Mouse (Mus musculus): ENCODE measurements around the gene Lpin3. TPM values are rescaled to one million over a fixed set of nuclear protein-coding genes. Genes with fewer than 3 reads are reported as not detected.

Lpin3 gene
- polyA plus RNA-seq, 1 experiment from 2014 or later, result 2.8 TPM

- no peaks in the 10 kb centered on the region for H3K27me3 ChIP-seq (ENCODE audit: control insufficient read depth, insufficient read depth, low read length)
- H3K4me2 ChIP-seq (replicated peaks; ENCODE audit: low read depth, low read length), result no peak overlapping the region
- no peak overlapping the region for H3K27ac ChIP-seq (ENCODE audit: low read length)
- no peaks in the 10 kb centered on the region for H3K9me3 ChIP-seq (ENCODE audit: control insufficient read depth, low read depth, low read length)
- H3K9ac ChIP-seq (replicated peaks; ENCODE audit: low read depth, low read length), result no peak overlapping the region
- ATAC-seq (ENCODE audit: insufficient number of reproducible peaks, insufficient read depth, low FRiP score, low read depth), result no peak
- WGBS, result 92% methylated on average over 5 of the region's 5 CpGs
- H3K4me3 ChIP-seq (ENCODE audit: low read depth, low read length), result no peak overlapping the region
- no peaks in the 10 kb centered on the region for H3K36me3 ChIP-seq (ENCODE audit: control insufficient read depth, insufficient read depth, low read length)
- H3K4me1 ChIP-seq (ENCODE audit: control insufficient read depth, insufficient read depth, low read length), result peaks cover 3% of the 10 kb centered on the region; the same call in 1 of the 2 replicates
Observed at GRCm38 (mm10) chr2:160931378-160931777, 50.9 kb downstream of the Lpin3 start.

- peak; percentile 46; the same call in 1 of the 2 replicates for ATAC-seq (ENCODE audit: insufficient number of reproducible peaks, insufficient read depth, low FRiP score, low read depth)
- Histone ChIP-seq H3K4me2 (replicated peaks; ENCODE audit: low read depth, low read length) (no peak overlapping the region), H3K9me3 (ENCODE audit: control insufficient read depth, low read depth, low read length) (no peaks in the 10 kb centered on the region), H3K27me3 (ENCODE audit: control insufficient read depth, insufficient read depth, low read length) (no peaks in the 10 kb centered on the region), H3K36me3 (ENCODE audit: control insufficient read depth, insufficient read depth, low read length) (no peaks in the 10 kb centered on the region), H3K9ac (replicated peaks; ENCODE audit: low read depth, low read length) (no peak overlapping the region), H3K4me3 (ENCODE audit: low read depth, low read length) (no peak overlapping the region), H3K4me1 (ENCODE audit: control insufficient read depth, insufficient read depth, low read length) (peaks cover 3% of the 10 kb centered on the region; the same call in 1 of the 2 replicates), H3K27ac (ENCODE audit: low read length) (no peak overlapping the region)
- WGBS, result 43% methylated on average over 8 of the region's 8 CpGs
Observed at GRCm38 (mm10) chr2:160932325-160932724, 51.9 kb downstream of the Lpin3 start.

GRCm38 (mm10) chr2:160932981-160933380 is 52.5 kb downstream of the Lpin3 start:
- Histone ChIP-seq H3K27ac (ENCODE audit: low read length) (no peak overlapping the region), H3K9ac (replicated peaks; ENCODE audit: low read depth, low read length) (no peak overlapping the region), H3K4me3 (ENCODE audit: low read depth, low read length) (no peak overlapping the region), H3K4me2 (replicated peaks; ENCODE audit: low read depth, low read length) (no peak overlapping the region), H3K9me3 (ENCODE audit: control insufficient read depth, low read depth, low read length) (no peaks in the 10 kb centered on the region), H3K27me3 (ENCODE audit: control insufficient read depth, insufficient read depth, low read length) (no peaks in the 10 kb centered on the region), H3K36me3 (ENCODE audit: control insufficient read depth, insufficient read depth, low read length) (no peaks in the 10 kb centered on the region), H3K4me1 (ENCODE audit: control insufficient read depth, insufficient read depth, low read length) (peaks cover 3% of the 10 kb centered on the region; the same call in 1 of the 2 replicates)
- whole genome bisulfite sequencing, result 59% methylated on average over 3 of the region's 3 CpGs
- ATAC-seq (ENCODE audit: insufficient number of reproducible peaks, insufficient read depth, low FRiP score, low read depth), result no peak

- Histone ChIP-seq H3K4me3 (ENCODE audit: low read depth, low read length) (no peak overlapping the region), H3K36me3 (ENCODE audit: control insufficient read depth, insufficient read depth, low read length) (no peaks in the 10 kb centered on the region), H3K27ac (ENCODE audit: low read length) (no peak overlapping the region), H3K9ac (replicated peaks; ENCODE audit: low read depth, low read length) (no peak overlapping the region), H3K27me3 (ENCODE audit: control insufficient read depth, insufficient read depth, low read length) (no peaks in the 10 kb centered on the region), H3K9me3 (ENCODE audit: control insufficient read depth, low read depth, low read length) (no peaks in the 10 kb centered on the region), H3K4me2 (replicated peaks; ENCODE audit: low read depth, low read length) (no peak overlapping the region), H3K4me1 (ENCODE audit: control insufficient read depth, insufficient read depth, low read length) (peaks cover 3% of the 10 kb centered on the region; the same call in 1 of the 2 replicates)
- 73% methylated on average over 5 of the region's 5 CpGs for WGBS
- no peak for ATAC-seq (ENCODE audit: insufficient number of reproducible peaks, insufficient read depth, low FRiP score, low read depth)
Observed at GRCm38 (mm10) chr2:160933890-160934289, 53.4 kb downstream of the Lpin3 start.

- no peak overlapping the region for H3K4me2 ChIP-seq (replicated peaks; ENCODE audit: low read depth, low read length)
- 79% methylated on average over 4 of the region's 4 CpGs for WGBS
- no peak overlapping the region for H3K4me3 ChIP-seq (ENCODE audit: low read depth, low read length)
- no peaks in the 10 kb centered on the region for H3K36me3 ChIP-seq (ENCODE audit: control insufficient read depth, insufficient read depth, low read length)
- no peak overlapping the region for H3K9ac ChIP-seq (replicated peaks; ENCODE audit: low read depth, low read length)
- H3K9me3 ChIP-seq (ENCODE audit: control insufficient read depth, low read depth, low read length), result no peaks in the 10 kb centered on the region
- H3K27me3 ChIP-seq (ENCODE audit: control insufficient read depth, insufficient read depth, low read length), result no peaks in the 10 kb centered on the region
- H3K4me1 ChIP-seq (ENCODE audit: control insufficient read depth, insufficient read depth, low read length), result peaks cover 3% of the 10 kb centered on the region; the same call in 1 of the 2 replicates
- no peak overlapping the region for H3K27ac ChIP-seq (ENCODE audit: low read length)
- no peak for ATAC-seq (ENCODE audit: insufficient number of reproducible peaks, insufficient read depth, low FRiP score, low read depth)
Observed at GRCm38 (mm10) chr2:160934451-160934850, 54.0 kb downstream of the Lpin3 start.

GRCm38 (mm10) chr2:160940930-160941709 is 60.6 kb downstream of the Lpin3 start:
- no peaks in the 10 kb centered on the region for H3K9me3 ChIP-seq (ENCODE audit: control insufficient read depth, low read depth, low read length)
- no peak for ATAC-seq (ENCODE audit: insufficient number of reproducible peaks, insufficient read depth, low FRiP score, low read depth)
- H3K36me3 ChIP-seq (ENCODE audit: control insufficient read depth, insufficient read depth, low read length), result peaks cover under 1% of the 10 kb centered on the region
- no peak overlapping the region for H3K9ac ChIP-seq (replicated peaks; ENCODE audit: low read depth, low read length)
- no peak overlapping the region for H3K4me3 ChIP-seq (ENCODE audit: low read depth, low read length)
- WGBS, result 63% methylated on average over 17 of the region's 17 CpGs
- no peak overlapping the region for H3K4me2 ChIP-seq (replicated peaks; ENCODE audit: low read depth, low read length)
- no peaks in the 10 kb centered on the region for H3K27me3 ChIP-seq (ENCODE audit: control insufficient read depth, insufficient read depth, low read length)
- no peak overlapping the region for H3K27ac ChIP-seq (ENCODE audit: low read length)
- peaks cover 8% of the 10 kb centered on the region; the same call in 1 of the 2 replicates for H3K4me1 ChIP-seq (ENCODE audit: control insufficient read depth, insufficient read depth, low read length)

- Histone ChIP-seq H3K4me1 (ENCODE audit: control insufficient read depth, insufficient read depth, low read length) (peaks cover 8% of the 10 kb centered on the region; the same call in 1 of the 2 replicates), H3K9ac (replicated peaks; ENCODE audit: low read depth, low read length) (no peak overlapping the region), H3K36me3 (ENCODE audit: control insufficient read depth, insufficient read depth, low read length) (peaks cover 8% of the 10 kb centered on the region), H3K27me3 (ENCODE audit: control insufficient read depth, insufficient read depth, low read length) (no peaks in the 10 kb centered on the region), H3K27ac (ENCODE audit: low read length) (no peak overlapping the region), H3K4me3 (ENCODE audit: low read depth, low read length) (no peak overlapping the region), H3K9me3 (ENCODE audit: control insufficient read depth, low read depth, low read length) (no peaks in the 10 kb centered on the region), H3K4me2 (replicated peaks; ENCODE audit: low read depth, low read length) (no peak overlapping the region)
- ATAC-seq (ENCODE audit: insufficient number of reproducible peaks, insufficient read depth, low FRiP score, low read depth), result no peak
- WGBS, result 69% methylated on average over 3 of the region's 3 CpGs
Observed at GRCm38 (mm10) chr2:160942443-160942842, 62.0 kb downstream of the Lpin3 start.

- Histone ChIP-seq H3K4me3 (ENCODE audit: low read depth, low read length) (no peak overlapping the region), H3K9me3 (ENCODE audit: control insufficient read depth, low read depth, low read length) (no peaks in the 10 kb centered on the region), H3K9ac (replicated peaks; ENCODE audit: low read depth, low read length) (no peak overlapping the region), H3K4me1 (ENCODE audit: control insufficient read depth, insufficient read depth, low read length) (no peaks in the 10 kb centered on the region), H3K27ac (ENCODE audit: low read length) (no peak overlapping the region), H3K27me3 (ENCODE audit: control insufficient read depth, insufficient read depth, low read length) (no peaks in the 10 kb centered on the region), H3K36me3 (ENCODE audit: control insufficient read depth, insufficient read depth, low read length) (peaks cover 80% of the 10 kb centered on the region), H3K4me2 (replicated peaks; ENCODE audit: low read depth, low read length) (no peak overlapping the region)
- 81% methylated on average over 4 of the region's 4 CpGs for WGBS
- ATAC-seq (ENCODE audit: insufficient number of reproducible peaks, insufficient read depth, low FRiP score, low read depth), result no peak
Observed at GRCm38 (mm10) chr2:160951595-160951994, 71.1 kb downstream of the Lpin3 start.

Data from stomach, embryonic 14.5 days (tissue).